Mouse (Mus musculus): ENCODE data around the gene Snx29.

DNA sequence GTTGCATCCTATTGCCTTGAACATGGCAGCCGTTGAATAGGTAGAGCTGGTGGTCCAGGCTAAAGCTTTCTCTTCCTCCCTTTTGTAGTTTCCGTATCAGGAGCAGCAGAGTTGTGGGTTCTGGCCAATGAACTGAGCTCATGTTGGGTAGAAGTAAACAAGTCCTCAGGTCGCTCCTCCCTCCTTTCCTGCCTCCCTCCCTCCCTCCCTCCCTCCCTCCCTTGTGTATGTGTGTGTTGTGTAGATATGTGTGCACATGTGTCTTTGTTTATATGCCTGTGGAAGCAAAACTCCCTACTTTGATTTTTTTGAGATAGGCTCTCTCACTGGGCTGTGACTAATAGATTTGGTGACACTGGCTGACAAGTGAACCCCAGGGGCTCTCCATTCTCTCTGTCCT lies 251.8 kb downstream of the Snx29 start:
- TF ChIP-seq JUND (conservative IDR thresholded peaks at IDR 0.05; ENCODE audit: low read depth, low read length) (no peak), POLR2A (IDR thresholded peaks at IDR 0.05; ENCODE audit: low read depth, low read length) (no peak)

Measured in CH12.LX (cell line).